Mouse (Mus musculus) heart, adult 2 months (tissue): ENCODE measurements around the gene 5730522E02Rik.

ENCODE experiments used
- CTCF ChIP-seq: fragments of 200-600 bp; IDR thresholded peaks from 2 replicates; pipeline ENCODE4 v1.8.1; 2022; ENCODE audit warnings: antibody characterized with exemption, mild to moderate bottlenecking, moderate library complexity
- EP300 ChIP-seq: fragments of 200-500 bp; IDR thresholded peaks from 2 replicates; pipeline ENCODE4 v1.6.1; 2011; ENCODE audit warnings: low read depth, low read length, control low read depth; ENCODE audit not compliant: insufficient read depth
- POLR2A ChIP-seq: fragments of 200-500 bp; IDR thresholded peaks from 2 replicates; pipeline ENCODE4 v1.6.1; 2011; ENCODE audit warnings: mild to moderate bottlenecking, low read depth, low read length, control low read depth; ENCODE audit not compliant: insufficient read depth

DNA sequence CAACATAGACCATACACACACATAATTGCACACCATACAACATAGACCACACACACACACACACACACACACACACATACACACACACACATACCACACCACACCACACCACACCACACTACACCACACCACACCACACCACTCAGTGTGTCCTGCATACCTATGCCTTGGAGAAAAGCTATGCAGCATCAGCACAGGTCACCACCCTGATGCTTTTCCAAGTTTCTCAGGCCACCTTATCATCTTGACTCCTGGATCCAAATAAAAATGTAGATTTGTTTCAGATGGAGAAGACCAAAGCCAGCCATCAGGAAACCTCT lies 8.8 kb downstream of the 5730522E02Rik start:
- no peak for TF ChIP-seq CTCF
- no peak for TF ChIP-seq EP300
- no peak for TF ChIP-seq POLR2A
